Mouse (Mus musculus) kidney, adult 9 months (tissue): ENCODE results near the gene Sept8.

Source experiments
- DNase-seq: peaks from one replicate; pipeline ENCODE4 v3.0.0; 2022

Sept8 gene

GRCm38 (mm10) chr11:53496946-53497345 is 22.1 kb upstream of the Sept8 start:
- DNase-seq: no peak

DNA sequence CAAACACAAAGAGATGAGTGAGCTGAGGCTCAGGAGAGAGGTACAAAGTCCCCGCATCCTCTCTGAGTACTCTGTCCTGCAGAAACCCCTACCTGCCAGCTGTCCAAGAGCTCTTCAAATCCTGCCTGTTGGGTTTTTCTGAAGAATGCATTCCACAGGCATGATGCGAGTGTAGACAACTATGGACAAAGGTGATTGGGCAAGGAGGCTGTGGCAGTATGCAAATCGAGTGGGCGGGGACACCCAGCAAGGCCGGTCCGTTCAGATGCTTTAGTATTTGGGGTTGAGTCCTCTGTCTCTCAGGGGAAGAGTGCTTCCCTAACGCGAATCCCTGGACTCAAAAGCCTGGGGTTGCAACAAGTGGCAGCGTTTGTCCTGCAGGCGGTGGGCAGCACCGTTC is 18.5 kb upstream of the Sept8 start:
- no peak for DNase-seq

DNA sequence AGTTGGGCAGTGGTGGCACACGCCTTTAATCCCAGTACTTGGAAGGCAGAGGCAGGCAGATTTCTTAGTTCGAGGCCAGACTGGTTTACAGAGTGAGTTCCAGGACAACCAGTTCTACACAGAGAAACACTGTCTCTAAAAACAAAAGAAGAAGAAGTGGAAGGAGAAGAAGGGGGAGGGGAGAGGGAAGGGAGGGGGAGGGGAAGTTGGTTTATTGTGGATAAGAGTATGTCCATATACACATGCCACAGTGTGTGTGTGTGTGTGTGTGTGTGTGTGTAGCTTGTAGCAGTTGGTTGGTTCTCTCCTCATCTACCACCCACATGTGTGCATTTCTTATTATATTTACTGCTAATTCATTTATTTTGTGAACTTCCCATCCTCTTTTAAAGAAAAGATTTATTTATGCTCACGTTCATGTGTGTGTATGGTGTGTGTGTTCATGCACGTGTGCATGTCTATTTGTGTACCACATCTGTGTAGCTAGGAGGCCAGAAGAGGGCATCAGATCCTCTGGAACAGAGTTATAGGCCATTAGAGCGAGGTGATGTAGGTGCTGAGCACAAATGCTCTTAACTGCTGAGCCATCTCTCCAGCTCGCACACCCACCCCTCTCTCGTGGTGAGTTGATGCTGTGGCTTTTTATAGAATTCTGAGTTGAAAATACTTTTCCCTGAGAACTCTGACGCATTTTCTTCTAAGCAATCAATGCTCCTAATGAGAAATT is 16.9 kb upstream of the Sept8 start:
- no peak for DNase-seq

- DNase-seq: no peak
These were observed 15.3 kb upstream of the Sept8 start for GRCm38 (mm10) chr11:53503738-53504137.

GRCm38 (mm10) chr11:53504376-53504775 is 14.7 kb upstream of the Sept8 start:
- no peak for DNase-seq

DNA sequence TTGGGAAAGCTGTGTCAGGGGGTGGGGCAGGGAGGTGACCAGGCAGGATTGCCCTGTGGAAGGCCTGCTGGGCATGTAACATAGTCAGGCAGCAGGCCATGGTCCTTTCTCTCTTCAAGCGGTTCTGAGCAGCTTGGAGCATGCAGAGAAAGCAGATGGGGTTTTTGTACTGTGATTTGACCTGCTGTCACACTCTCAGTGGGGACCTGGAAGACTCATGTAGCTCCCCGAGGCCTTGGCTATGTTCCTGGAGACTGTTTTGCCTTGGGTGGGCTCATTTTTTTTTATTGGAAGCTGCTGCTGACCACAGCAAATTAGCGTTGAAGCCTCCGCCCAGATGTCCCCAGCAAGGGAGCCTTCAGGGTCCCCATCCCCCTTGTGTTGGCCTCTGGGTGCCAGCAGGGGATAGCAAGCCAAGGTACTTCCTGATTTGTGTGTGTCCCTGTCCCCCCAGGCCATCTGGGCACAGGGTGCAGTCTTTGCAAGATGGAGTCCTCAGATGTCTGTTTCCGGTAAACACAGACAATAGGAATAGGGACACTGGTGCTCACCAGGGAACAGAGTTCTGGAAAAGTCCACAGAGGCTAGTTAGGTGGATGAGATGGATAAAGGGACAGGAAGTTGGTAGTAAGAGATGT is 13.9 kb upstream of the Sept8 start:
- DNase-seq: no peak

GRCm38 (mm10) chr11:53507098-53507805 is 11.8 kb upstream of the Sept8 start:
- DNase-seq: no peak

- peak; percentile 37 for DNase-seq
These were observed 10.9 kb upstream of the Sept8 start for GRCm38 (mm10) chr11:53508152-53508551.

- no peak for DNase-seq
These were observed 10.5 kb upstream of the Sept8 start for GRCm38 (mm10) chr11:53508591-53508990.

DNA sequence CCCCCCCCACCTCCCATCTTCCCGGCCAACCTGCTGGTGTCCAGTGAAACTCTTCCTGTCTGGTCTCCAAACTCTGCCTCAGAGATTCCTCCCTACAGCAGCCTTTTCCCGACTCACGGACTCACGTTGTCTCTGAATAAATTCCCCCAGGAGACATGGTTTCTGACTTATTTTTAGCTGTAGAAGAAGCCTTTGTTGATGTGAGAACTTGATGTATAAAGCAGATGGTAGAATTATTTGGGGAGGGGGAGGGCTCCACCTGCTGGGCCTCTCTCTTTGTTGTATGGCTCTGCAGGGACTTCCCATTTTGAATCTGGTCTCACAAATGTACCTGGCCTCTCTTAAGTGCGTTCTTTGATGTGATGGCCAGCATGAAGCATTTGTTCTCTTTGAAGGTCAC is 8.7 kb upstream of the Sept8 start:
- DNase-seq: no peak

GRCm38 (mm10) chr11:53516775-53517627 is 2.1 kb upstream of the Sept8 start:
- no peak for DNase-seq

DNA sequence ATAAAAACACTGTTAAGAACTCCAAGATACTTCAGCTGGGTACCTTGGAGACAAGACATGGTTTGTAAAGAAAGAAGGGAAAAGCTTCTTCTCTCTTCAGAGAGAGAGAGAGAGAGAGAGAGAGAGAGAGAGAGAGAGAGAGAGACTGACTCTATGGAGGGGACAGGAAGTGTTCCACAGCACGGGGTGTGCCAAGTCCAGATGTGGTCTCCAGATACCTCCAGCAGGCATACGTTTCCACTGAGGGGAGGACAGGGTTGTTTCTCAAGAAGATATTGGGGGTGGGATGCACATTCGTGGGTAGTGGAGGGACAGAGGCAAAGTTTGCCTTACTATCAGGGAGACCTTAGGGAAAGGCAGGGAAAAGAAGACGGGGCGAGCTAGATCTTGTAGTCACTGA is 298 bp upstream of the Sept8 start:
- DNase-seq: no peak

- peak; percentile 45 for DNase-seq
These were observed 1.3 kb downstream of the Sept8 start for GRCm38 (mm10) chr11:53520122-53520978.

- DNase-seq: no peak
These were observed 2.2 kb downstream of the Sept8 start for GRCm38 (mm10) chr11:53521120-53521820.

- DNase-seq: no peak
These were observed 2.7 kb downstream of the Sept8 start for GRCm38 (mm10) chr11:53521821-53522131.

DNA sequence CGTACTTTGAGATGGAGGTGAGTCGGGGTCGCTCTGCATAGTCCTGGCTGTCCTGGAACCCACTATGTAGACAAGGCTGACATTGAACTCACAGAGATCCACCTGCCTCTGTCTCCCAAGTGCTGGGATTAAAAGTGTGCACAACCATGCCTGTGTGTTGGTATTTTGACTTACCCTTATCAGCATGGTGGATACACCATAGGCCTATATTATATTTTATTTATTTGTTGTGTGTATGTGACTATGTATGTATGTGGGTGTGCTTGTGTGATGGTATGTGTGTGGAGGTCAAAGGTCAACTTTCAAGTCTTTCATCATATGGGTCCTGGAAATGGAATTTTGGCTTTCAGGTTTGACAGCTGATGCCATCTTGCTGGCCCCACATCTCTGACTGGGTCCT is 3.3 kb downstream of the Sept8 start:
- DNase-seq: no peak

GRCm38 (mm10) chr11:53522930-53523329 is 3.9 kb downstream of the Sept8 start:
- no peak for DNase-seq

GRCm38 (mm10) chr11:53523545-53524405 is 4.7 kb downstream of the Sept8 start:
- DNase-seq: no peak

DNA sequence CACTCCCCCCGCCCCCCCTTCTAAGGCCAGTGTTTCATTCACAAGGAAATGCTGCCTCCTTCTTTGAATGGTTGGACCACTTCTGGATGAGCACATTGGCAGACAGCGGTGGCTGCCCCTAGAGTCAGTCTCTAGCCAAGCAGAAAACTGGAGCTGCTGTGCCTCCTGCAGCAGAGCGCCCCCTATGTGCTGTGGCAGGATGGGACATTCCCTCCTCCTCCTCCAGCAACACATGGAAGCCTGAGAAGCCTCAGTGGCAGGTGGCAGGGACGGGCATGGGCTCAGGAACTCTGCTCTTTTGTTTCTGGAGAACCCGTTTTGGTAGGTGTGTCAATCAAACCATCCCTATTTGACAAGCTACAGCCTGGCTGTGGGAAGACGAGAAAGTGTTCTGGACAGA is 5.8 kb downstream of the Sept8 start:
- DNase-seq: peak; percentile 21

GRCm38 (mm10) chr11:53525461-53525860 is 6.4 kb downstream of the Sept8 start:
- peak; percentile 73 for DNase-seq
